Mouse (Mus musculus): ENCODE data around the gene Hip1.
"Not testable (repeated sequence)": the region's sequence is repeated elsewhere in the genome, so short reads cannot be mapped to it uniquely, and the experiment has no call there.

The Hip1 gene

GRCm38 (mm10) chr5:135433861-135434260 lies 111.1 kb downstream of the Hip1 start:
- no peak for DNase-seq

GRCm38 (mm10) chr5:135431111-135431510 lies 113.8 kb downstream of the Hip1 start:
- DNase-seq: no peak

GRCm38 (mm10) chr5:135428786-135429185 lies 116.1 kb downstream of the Hip1 start:
- peak in 1 of 2 experiments; percentile 29 for DNase-seq

DNA sequence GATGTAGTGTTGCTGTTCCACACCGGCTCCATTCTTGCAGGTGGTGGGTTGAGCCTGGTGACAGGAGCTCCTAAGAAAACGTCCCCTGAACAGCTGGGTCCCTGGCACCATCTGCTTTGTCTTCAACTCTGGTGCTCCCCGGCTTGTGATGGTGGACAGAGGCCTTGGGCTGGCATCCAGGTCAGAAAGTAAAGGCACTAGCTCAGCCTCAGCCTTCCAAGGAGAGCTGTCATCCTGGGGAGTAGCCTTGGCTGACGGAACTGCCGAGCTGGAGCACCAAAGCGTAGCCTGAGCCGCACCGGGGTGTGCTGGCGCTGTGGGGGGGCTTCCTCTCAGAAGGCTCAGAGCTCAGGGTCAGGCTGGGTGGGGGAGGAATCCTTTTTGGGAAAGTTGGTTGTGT lies 134.7 kb downstream of the Hip1 start:
- no peak for DNase-seq

DNA sequence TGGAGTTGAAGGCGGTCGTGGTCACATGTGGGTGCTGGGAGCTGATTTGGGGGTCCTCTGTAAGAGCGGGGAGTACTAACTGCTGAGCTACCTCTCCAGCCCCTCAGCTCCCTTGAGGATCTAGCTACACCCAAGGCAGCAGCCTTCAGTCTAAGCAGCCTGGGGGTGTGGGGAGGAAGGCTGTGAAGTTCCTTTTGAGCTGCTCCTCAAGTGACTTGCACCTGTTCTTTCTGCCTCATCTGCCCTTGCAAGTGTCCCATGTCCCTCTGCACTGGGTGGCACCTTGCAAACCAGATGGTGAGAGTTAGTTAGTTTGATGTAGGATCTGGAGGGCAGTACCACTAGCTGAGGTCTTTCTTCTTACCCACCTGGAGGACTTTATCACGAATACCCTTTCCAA lies 136.8 kb downstream of the Hip1 start:
- no peak for DNase-seq

DNA sequence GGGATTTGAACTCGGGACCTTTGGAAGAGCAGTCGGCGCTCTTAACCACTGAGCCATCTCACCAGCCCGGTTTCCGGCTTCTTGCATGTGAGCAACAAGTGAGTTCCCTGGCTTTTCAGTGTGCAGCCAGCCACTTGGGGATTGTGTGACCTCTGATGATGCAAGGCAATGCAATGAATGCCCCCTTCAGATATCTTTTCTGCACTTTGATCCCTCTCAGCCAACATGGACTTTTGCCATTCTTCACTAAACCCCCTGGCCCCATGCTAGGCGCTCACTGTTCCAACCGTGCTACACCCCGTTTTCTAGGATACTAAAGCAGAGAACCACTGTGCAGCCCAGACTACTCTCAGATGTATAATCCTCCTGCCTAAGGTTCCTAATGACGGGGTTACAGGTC lies 139.5 kb downstream of the Hip1 start:
- DNase-seq: no peak

DNA sequence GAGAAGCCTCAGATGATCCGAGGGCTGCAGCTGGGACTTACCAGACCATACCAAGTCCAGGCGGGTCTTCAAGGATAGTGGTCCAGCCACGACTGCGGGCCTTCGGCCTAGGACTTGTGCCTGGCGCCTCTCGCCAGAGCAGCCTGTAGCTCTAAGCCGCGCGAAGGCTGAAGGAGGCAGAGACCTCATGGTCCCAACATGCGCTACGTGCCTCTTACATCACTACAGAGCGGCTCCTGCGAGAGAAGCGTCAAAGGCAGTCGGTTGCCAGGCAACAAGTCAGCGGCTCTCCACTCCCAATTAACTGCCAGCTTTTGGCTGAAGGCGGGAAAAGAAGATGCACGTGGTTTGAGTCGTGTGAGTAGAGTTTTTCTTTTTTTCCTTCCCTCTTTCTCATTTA lies 140.3 kb downstream of the Hip1 start:
- DNase-seq: peak in 1 of 2 experiments; percentile 10

DNA sequence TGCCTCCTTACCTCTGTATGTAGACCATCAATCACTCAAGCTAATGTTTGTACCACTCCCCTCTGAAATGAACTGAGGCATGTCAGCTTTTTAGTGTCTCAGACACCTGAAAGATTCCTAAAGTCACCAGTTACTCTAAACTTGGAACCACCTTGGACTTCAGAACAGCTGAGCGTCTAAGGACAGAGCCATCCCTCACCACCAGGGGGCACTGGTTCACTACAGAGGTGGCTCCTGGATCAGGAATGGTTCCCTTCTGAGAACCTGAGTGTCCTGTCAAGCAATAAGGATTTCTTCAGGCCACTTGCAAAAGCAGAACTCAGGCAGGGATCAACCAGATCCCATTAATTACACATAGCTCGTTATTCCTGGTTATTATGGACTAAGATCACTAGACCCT lies 144.7 kb downstream of the Hip1 start:
- peak; percentile 77 to 92 for DNase-seq

DNA sequence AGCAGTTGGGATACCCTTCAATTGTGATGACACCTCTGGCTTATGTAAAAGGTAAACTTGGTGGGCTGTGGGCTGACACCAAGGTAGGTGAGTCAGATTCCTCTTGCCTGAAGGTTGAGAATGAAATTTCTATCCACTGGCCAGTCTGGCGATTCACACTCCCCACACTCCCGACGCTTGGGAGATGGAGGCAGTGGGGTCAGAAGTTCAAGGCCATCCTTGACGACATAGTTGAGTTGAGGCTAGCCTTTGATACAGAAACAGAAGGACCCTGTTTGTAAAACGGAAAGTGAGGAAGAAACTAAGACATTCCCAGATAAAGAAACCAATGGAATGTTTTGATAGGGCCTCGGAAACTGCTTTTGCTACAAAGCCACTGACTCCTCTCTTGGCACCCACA lies 145.5 kb downstream of the Hip1 start:
- no peak for DNase-seq

GRCm38 (mm10) chr5:135395826-135396225 lies 149.1 kb downstream of the Hip1 start:
- DNase-seq: peak in 1 of 2 experiments; percentile 68

DNA sequence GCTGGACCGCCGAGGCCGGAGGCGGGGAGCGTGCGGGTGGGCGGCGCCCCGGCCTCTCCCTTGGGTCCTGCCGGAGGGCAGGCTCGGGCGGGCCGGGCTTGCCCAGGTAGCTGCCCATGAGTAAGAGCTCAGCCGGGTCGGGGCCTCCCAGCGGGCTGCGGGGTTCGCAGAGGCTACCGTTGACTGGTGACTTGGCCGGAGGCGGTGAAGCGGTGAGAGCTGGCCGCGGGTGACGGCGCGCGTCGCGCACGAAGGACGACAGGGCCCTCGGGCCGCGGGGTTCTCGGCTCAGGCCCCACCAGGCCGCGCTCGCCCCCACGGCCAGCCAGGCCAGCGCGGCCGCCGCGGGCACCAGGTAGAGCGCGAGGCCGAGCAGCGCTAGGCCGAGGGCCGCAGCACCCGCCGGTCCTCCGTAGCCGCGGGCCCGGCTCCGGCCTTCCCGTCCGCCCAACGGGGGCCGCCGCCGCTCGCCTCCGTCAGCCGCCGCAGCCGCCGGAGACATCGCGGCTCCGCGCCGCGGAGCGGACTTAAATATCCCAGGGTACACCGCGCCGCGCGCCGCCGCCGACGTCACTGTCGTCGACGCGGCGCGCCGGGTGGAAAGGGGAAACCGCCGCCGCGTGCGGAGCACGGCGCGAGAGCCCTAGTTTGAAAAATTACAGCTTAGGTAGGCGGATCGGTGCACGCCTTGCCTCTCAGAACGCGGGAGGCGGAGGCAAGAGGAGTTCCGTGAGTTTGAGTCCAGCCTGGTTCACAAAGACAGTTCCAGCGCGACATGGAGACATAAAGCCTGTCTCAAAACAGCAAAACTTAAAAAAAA lies 150.7 kb downstream of the Hip1 start, which contains the start of gene Pom121:
Gene Pom121, minus strand, starts transcription at position 543 of the 820 bp plus-strand sequence.
- DNase-seq: peak; percentile 88 to 92

DNA sequence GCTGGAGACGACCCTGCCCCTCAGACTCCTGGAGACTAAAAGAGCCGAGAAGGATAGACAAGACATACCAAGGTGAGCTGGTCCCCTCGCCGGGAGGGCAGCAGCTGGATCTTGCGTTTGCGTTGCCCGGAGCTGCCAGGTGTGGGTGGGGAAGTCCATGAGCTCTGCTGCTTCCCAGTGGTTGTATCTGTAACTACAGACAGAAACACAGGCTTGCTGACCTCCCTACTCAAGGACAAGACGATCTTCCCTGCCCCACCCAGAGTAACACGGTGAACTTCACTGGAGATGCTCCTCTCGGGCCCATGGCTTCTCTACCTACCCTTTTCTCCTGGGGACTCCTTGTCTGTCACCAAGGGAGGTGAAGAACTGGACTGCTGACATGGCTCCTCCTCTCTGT lies 161.1 kb downstream of the Hip1 start:
- DNase-seq: no peak

DNA sequence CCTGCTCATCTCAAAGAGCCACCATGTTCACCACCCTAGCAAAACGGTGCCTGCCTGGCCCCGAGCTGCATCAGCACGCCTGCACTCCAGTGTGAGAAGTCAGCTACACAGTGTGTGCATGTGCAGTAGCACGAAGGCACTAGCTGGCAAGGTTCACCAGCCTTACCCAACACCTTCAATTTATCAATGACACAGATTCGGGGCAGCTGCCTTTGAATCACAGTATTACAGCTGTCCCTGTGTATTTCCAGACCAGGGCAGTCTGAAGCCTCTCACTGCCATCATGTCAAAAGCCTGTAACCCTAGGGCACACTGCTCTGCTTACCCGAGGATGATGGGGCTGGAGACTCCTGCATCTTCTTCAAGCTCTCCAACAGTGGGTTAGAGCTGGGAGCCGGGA lies 162.2 kb downstream of the Hip1 start:
- no peak for DNase-seq

GRCm38 (mm10) chr5:135381356-135381925 lies 163.5 kb downstream of the Hip1 start:
- no peak for DNase-seq

DNA sequence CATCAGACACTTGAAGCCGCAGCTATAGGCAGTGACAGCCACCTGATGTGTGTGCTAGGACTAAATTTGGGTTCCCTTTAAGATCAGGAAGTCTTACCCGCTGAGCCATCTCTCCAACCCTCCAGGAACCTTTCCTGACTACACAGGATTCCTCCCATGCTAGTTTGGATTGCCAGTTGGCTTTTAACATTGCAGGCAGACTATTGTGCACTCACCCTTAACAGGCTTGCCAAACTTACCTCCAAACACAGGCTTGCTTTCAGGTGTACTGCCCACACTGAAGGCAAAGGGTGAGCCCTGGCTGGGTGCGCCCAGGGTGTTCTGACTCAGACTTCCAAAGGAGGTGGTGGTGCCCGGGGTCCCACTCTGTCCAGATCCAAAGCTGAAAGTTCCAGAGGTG lies 164.2 kb downstream of the Hip1 start:
- no peak for DNase-seq

GRCm38 (mm10) chr5:135376341-135376740 lies 168.6 kb downstream of the Hip1 start:
- no peak for DNase-seq

- DNase-seq: peak; percentile 64 to 68
These were observed 169.8 kb downstream of the Hip1 start for GRCm38 (mm10) chr5:135375167-135375566.

DNA sequence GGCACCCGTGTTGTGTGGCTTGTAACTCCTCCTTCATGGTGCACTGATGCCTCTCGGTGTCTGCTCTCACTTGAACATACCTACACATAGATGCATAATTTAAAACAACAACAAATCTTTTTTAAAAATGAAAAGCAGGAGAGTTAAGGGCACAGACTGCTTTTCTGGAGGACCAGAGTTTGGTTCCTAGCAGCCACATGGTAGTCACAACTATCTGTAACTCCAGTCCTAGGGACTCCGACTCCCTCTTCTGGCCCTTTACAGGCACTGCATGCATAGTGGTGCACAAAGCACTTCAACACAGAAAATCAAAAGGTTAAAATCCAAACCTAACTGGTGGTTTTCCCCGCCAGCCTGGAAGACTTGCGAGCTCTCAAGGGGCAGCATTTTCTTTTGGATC lies 171.3 kb downstream of the Hip1 start:
- no peak for DNase-seq

- no peak for DNase-seq
These were observed 173.7 kb downstream of the Hip1 start for GRCm38 (mm10) chr5:135371195-135371594.

DNA sequence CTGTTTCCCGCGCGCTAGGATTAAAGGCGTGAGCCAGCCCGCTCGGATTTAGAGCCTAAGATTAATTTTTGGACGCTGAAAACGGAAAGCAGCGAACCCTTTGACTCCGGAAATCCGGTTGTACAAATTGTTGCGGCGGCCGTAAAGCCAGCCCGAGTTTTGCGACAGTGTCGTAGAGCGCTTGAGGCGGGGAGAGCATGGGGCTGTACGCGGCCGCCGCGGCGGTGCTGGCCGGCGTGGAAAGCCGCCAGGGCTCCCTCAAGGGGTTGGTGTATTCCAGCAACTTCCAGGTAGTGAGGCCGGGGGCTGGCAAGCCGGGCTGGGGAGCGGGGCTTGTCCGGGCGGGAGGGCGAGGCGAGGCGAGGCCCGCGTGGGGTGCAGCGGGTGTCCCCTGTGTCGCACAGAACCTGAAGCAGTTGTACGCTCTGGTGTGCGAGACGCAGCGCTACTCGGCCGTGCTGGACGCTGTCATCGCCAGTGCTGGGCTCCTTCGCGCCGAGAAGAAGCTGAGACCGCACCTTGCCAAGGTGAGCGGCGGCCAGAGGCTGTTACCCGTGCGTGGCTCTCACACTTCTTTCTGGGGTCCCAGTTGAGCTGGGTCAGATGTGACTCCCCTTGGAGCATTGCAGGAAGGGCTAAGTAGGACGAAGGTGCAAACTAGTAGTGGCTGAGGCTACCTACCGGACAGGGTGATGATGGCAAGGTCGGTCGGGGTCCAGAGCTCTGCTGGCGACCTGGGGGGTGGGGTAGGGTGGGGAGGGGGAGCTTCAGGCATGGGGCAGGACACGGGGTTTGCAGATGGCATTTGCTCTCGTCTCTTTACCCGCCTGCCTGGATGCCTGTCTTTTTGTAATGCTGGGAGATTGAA lies 174.9 kb downstream of the Hip1 start, which contains the start of gene Nsun5:
Gene Nsun5, plus strand, starts transcription at position 167 of the 868 bp plus-strand sequence.
- DNase-seq: peak; percentile 97 to 98

DNA sequence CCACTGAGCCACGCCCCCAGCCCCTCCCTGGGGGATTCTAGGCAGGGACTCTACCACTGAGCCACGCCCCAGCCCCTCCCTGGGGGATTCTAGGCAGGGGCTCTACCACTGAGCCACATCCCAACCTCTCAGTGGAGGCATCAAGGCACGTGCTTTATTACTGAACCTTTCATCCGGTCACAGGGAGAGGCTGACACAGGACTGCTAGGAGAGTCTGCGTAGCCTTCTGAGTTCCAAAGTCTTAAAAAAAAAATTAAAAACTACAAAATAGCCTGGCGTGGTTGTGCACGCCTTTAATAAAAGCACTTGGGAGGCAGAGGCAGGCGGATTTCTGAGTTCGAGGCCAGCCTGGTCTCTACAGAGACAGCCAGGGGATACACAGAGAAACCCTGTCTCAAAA lies 175.7 kb downstream of the Hip1 start:
- not testable (repeated sequence) for DNase-seq

DNA sequence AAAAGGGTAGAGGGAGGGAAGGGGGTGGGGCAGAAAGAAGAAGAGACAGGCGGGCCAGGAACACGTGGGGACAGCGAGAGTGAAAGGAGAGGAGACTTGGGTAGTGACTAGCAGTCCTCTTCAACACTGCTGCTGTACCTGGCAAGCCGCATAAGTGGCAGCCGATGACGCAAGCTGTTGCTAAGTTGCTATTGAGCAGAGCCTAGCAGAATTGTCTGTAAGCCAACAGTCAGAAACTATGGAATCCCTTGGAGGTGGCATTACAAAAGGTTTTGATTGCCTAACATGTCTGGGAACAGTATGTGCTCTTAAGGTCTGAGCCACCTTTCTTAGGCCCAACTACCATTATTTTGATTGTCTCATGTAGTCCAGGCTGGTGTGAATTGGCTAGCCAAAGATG lies 176.6 kb downstream of the Hip1 start:
- no peak for DNase-seq

GRCm38 (mm10) chr5:135367841-135368240 lies 177.1 kb downstream of the Hip1 start:
- peak; percentile 28 to 40 for DNase-seq
